Mouse (Mus musculus) ES-E14 (cell line): ENCODE data around the gene Mlxipl.

Source experiments
- CHD2 ChIP-seq: IDR thresholded peaks from 2 replicates; pipeline ENCODE4 v1.6.1; 2014; ENCODE audit warnings: mild to moderate bottlenecking, low read depth, low read length, inconsistent platforms
- MAFK ChIP-seq: IDR thresholded peaks from 2 replicates; pipeline ENCODE4 v1.6.1; 2014; ENCODE audit warnings: mild to moderate bottlenecking, low read depth, low read length, inconsistent platforms; ENCODE audit not compliant: insufficient read depth
- ZC3H11A ChIP-seq: IDR thresholded peaks from 2 replicates; pipeline ENCODE4 v1.6.1; 2012; ENCODE audit warnings: low read depth, mild to moderate bottlenecking, inconsistent platforms, low read length, borderline replicate concordance
- ZNF384 ChIP-seq: IDR thresholded peaks from 2 replicates; pipeline ENCODE4 v1.6.1; 2012; ENCODE audit warnings: low read depth, low read length, inconsistent platforms

GRCm38 (mm10) chr5:135149820-135150178 is 60.1 kb downstream of the Mlxipl start:
- no peak for TF ChIP-seq ZC3H11A
- no peak for TF ChIP-seq ZNF384
- TF ChIP-seq MAFK: no peak
- TF ChIP-seq CHD2: no peak
